ENCODE assay signal across 15 mouse cellular contexts in genomic region chr19:55401638-55402037, GRCm38 (mm10).
"Had no signal": no experiment of that assay in that cellular context is flagged by ENCODE, and none has a peak within 500 bp of the region (broad histone marks: within the 10 kb centered on the region; RNA-seq: fewer than 3 reads in every experiment).

No protein-coding gene starts in this region.

- ATAC-seq: liver, embryonic 12.5 days had no signal

- DNase-seq: kidney, adult 8-10 months; kidney, postnatal 10 days; kidney, postnatal 36 days; liver; lung, adult 18-20 months; lung, postnatal 10 days; lung, postnatal 36 days; midbrain, embryonic 14.5 days; right cerebral cortex, adult 18-20 months; right cerebral cortex, postnatal 14 days; right cerebral cortex, postnatal 4 days; thymus, adult 2 months; thymus, postnatal 14 days; thymus, postnatal 4 days had no signal
